Mouse (Mus musculus): ENCODE measurements around the gene Btbd17. TPM values are rescaled to one million over a fixed set of nuclear protein-coding genes. Genes with fewer than 3 reads are reported as not detected.

Gene Btbd17
- polyA plus RNA-seq, 1 experiment from 2014 or later: 9.5 TPM

- peak overlapping the region; percentile 75 for H3K27ac ChIP-seq (replicated peaks; ENCODE audit: low read depth, low read length)
- ATAC-seq (replicated peaks; ENCODE audit: insufficient number of reproducible peaks, low FRiP score, low TSS enrichment, low read depth) (peak; percentile 80), DNase-seq (ENCODE audit: low spot score) (peak; percentile 69)
- H3K4me3 ChIP-seq (ENCODE audit: low read depth, low read length): no peak overlapping the region
- H3K27me3 ChIP-seq (ENCODE audit: control insufficient read depth, insufficient read depth, low read length): no peaks in the 10 kb centered on the region
- WGBS: under 1% methylated on average over 11 of the region's 11 CpGs
- H3K9ac ChIP-seq (replicated peaks; ENCODE audit: low read length): peak overlapping the region; percentile 19; the same call in 1 of the 2 replicates
- H3K4me1 ChIP-seq (ENCODE audit: control insufficient read depth, insufficient read depth, low read length): peaks cover 12% of the 10 kb centered on the region
- H3K9me3 ChIP-seq (replicated peaks; ENCODE audit: control insufficient read depth, low read length): no peaks in the 10 kb centered on the region
- no peak overlapping the region for H3K4me2 ChIP-seq (ENCODE audit: low read depth, low read length)
- no peaks in the 10 kb centered on the region for H3K36me3 ChIP-seq (replicated peaks; ENCODE audit: control insufficient read depth, insufficient read depth, low read depth, low read length)
Measured at GRCm38 (mm10) chr11:114823199-114823725, 27.5 kb upstream of the Btbd17 start.

GRCm38 (mm10) chr11:114822727-114823126 is 27.0 kb upstream of the Btbd17 start:
- DNase-seq (ENCODE audit: low spot score) (peak; percentile 34), ATAC-seq (replicated peaks; ENCODE audit: insufficient number of reproducible peaks, low FRiP score, low TSS enrichment, low read depth) (peak; percentile 39; the same call in 1 of the 2 replicates)
- H3K4me2 ChIP-seq (ENCODE audit: low read depth, low read length): no peak overlapping the region; the same call in 1 of the 2 replicates
- H3K9ac ChIP-seq (replicated peaks; ENCODE audit: low read length): no peak overlapping the region
- H3K27me3 ChIP-seq (ENCODE audit: control insufficient read depth, insufficient read depth, low read length): no peaks in the 10 kb centered on the region
- no peaks in the 10 kb centered on the region for H3K9me3 ChIP-seq (replicated peaks; ENCODE audit: control insufficient read depth, low read length)
- 41% methylated on average over 12 of the region's 12 CpGs for WGBS
- peaks cover 12% of the 10 kb centered on the region for H3K4me1 ChIP-seq (ENCODE audit: control insufficient read depth, insufficient read depth, low read length)
- H3K36me3 ChIP-seq (replicated peaks; ENCODE audit: control insufficient read depth, insufficient read depth, low read depth, low read length): no peaks in the 10 kb centered on the region
- no peak overlapping the region for H3K4me3 ChIP-seq (ENCODE audit: low read depth, low read length)
- H3K27ac ChIP-seq (replicated peaks; ENCODE audit: low read depth, low read length): peak overlapping the region; percentile 75

GRCm38 (mm10) chr11:114821325-114821724 is 25.6 kb upstream of the Btbd17 start:
- ATAC-seq (replicated peaks; ENCODE audit: insufficient number of reproducible peaks, low FRiP score, low TSS enrichment, low read depth) (no peak), DNase-seq (ENCODE audit: low spot score) (no peak)
- no peak overlapping the region for H3K4me3 ChIP-seq (ENCODE audit: low read depth, low read length)
- peaks cover 12% of the 10 kb centered on the region for H3K4me1 ChIP-seq (ENCODE audit: control insufficient read depth, insufficient read depth, low read length)
- H3K36me3 ChIP-seq (replicated peaks; ENCODE audit: control insufficient read depth, insufficient read depth, low read depth, low read length): no peaks in the 10 kb centered on the region
- H3K27me3 ChIP-seq (ENCODE audit: control insufficient read depth, insufficient read depth, low read length): no peaks in the 10 kb centered on the region
- 45% methylated on average over 1 of the region's 1 CpGs for WGBS
- no peak overlapping the region for H3K4me2 ChIP-seq (ENCODE audit: low read depth, low read length)
- H3K27ac ChIP-seq (replicated peaks; ENCODE audit: low read depth, low read length): no peak overlapping the region
- H3K9me3 ChIP-seq (replicated peaks; ENCODE audit: control insufficient read depth, low read length): no peaks in the 10 kb centered on the region
- no peak overlapping the region for H3K9ac ChIP-seq (replicated peaks; ENCODE audit: low read length)

GRCm38 (mm10) chr11:114820444-114820843 is 24.7 kb upstream of the Btbd17 start:
- DNase-seq (ENCODE audit: low spot score) (peak; percentile 46), ATAC-seq (replicated peaks; ENCODE audit: insufficient number of reproducible peaks, low FRiP score, low TSS enrichment, low read depth) (no peak)
- H3K27me3 ChIP-seq (ENCODE audit: control insufficient read depth, insufficient read depth, low read length): no peaks in the 10 kb centered on the region
- H3K9ac ChIP-seq (replicated peaks; ENCODE audit: low read length): no peak overlapping the region
- peaks cover 12% of the 10 kb centered on the region for H3K4me1 ChIP-seq (ENCODE audit: control insufficient read depth, insufficient read depth, low read length)
- H3K27ac ChIP-seq (replicated peaks; ENCODE audit: low read depth, low read length): no peak overlapping the region
- no peak overlapping the region for H3K4me2 ChIP-seq (ENCODE audit: low read depth, low read length)
- H3K4me3 ChIP-seq (ENCODE audit: low read depth, low read length): no peak overlapping the region
- 29% methylated on average over 3 of the region's 3 CpGs for WGBS
- H3K36me3 ChIP-seq (replicated peaks; ENCODE audit: control insufficient read depth, insufficient read depth, low read depth, low read length): no peaks in the 10 kb centered on the region
- H3K9me3 ChIP-seq (replicated peaks; ENCODE audit: control insufficient read depth, low read length): no peaks in the 10 kb centered on the region

GRCm38 (mm10) chr11:114819110-114819509 is 23.4 kb upstream of the Btbd17 start:
- no peaks in the 10 kb centered on the region for H3K27me3 ChIP-seq (ENCODE audit: control insufficient read depth, insufficient read depth, low read length)
- H3K36me3 ChIP-seq (replicated peaks; ENCODE audit: control insufficient read depth, insufficient read depth, low read depth, low read length): no peaks in the 10 kb centered on the region
- H3K4me2 ChIP-seq (ENCODE audit: low read depth, low read length): no peak overlapping the region
- 0 out of 2 replicates have a peak overlapping the region, but pooled peaks have one; percentile 22 for H3K9ac ChIP-seq (replicated peaks; ENCODE audit: low read length)
- peaks cover 12% of the 10 kb centered on the region for H3K4me1 ChIP-seq (ENCODE audit: control insufficient read depth, insufficient read depth, low read length)
- no peak for DNase-seq (ENCODE audit: low spot score)
- H3K4me3 ChIP-seq (ENCODE audit: low read depth, low read length): no peak overlapping the region
- no peak for ATAC-seq (replicated peaks; ENCODE audit: insufficient number of reproducible peaks, low FRiP score, low TSS enrichment, low read depth)
- 8% methylated on average over 2 of the region's 2 CpGs for WGBS
- H3K9me3 ChIP-seq (replicated peaks; ENCODE audit: control insufficient read depth, low read length): no peaks in the 10 kb centered on the region
- H3K27ac ChIP-seq (replicated peaks; ENCODE audit: low read depth, low read length): no peak overlapping the region

GRCm38 (mm10) chr11:114818185-114818584 is 22.4 kb upstream of the Btbd17 start:
- Histone ChIP-seq H3K9me3 (replicated peaks; ENCODE audit: control insufficient read depth, low read length) (no peaks in the 10 kb centered on the region), H3K36me3 (replicated peaks; ENCODE audit: control insufficient read depth, insufficient read depth, low read depth, low read length) (no peaks in the 10 kb centered on the region), H3K4me1 (ENCODE audit: control insufficient read depth, insufficient read depth, low read length) (peaks cover 6% of the 10 kb centered on the region), H3K4me2 (ENCODE audit: low read depth, low read length) (no peak overlapping the region), H3K27ac (replicated peaks; ENCODE audit: low read depth, low read length) (no peak overlapping the region), H3K27me3 (ENCODE audit: control insufficient read depth, insufficient read depth, low read length) (no peaks in the 10 kb centered on the region), H3K9ac (replicated peaks; ENCODE audit: low read length) (no peak overlapping the region), H3K4me3 (ENCODE audit: low read depth, low read length) (no peak overlapping the region)
- DNase-seq (ENCODE audit: low spot score) (no peak), ATAC-seq (replicated peaks; ENCODE audit: insufficient number of reproducible peaks, low FRiP score, low TSS enrichment, low read depth) (no peak)
- 89% methylated on average over 7 of the region's 7 CpGs for WGBS

GRCm38 (mm10) chr11:114816934-114817333 is 21.2 kb upstream of the Btbd17 start:
- WGBS: 89% methylated on average over 4 of the region's 4 CpGs

GRCm38 (mm10) chr11:114814873-114815592 is 19.3 kb upstream of the Btbd17 start:
- ATAC-seq (replicated peaks; ENCODE audit: insufficient number of reproducible peaks, low FRiP score, low TSS enrichment, low read depth) (no peak), DNase-seq (ENCODE audit: low spot score) (no peak)
- 79% methylated on average over 11 of the region's 11 CpGs for WGBS
- no peak overlapping the region for H3K9ac ChIP-seq (replicated peaks; ENCODE audit: low read length)
- H3K4me3 ChIP-seq (ENCODE audit: low read depth, low read length): no peak overlapping the region
- H3K27me3 ChIP-seq (ENCODE audit: control insufficient read depth, insufficient read depth, low read length): no peaks in the 10 kb centered on the region
- H3K36me3 ChIP-seq (replicated peaks; ENCODE audit: control insufficient read depth, insufficient read depth, low read depth, low read length): no peaks in the 10 kb centered on the region
- no peak overlapping the region for H3K4me2 ChIP-seq (ENCODE audit: low read depth, low read length)
- no peaks in the 10 kb centered on the region for H3K9me3 ChIP-seq (replicated peaks; ENCODE audit: control insufficient read depth, low read length)
- no peaks in the 10 kb centered on the region for H3K4me1 ChIP-seq (ENCODE audit: control insufficient read depth, insufficient read depth, low read length)
- H3K27ac ChIP-seq (replicated peaks; ENCODE audit: low read depth, low read length): no peak overlapping the region

More at GRCm38 (mm10) chr11:114816934-114817333, 21.2 kb upstream of the Btbd17 start:
- H3K4me2 ChIP-seq (ENCODE audit: low read depth, low read length): no peak overlapping the region
- DNase-seq (ENCODE audit: low spot score) (no peak), ATAC-seq (replicated peaks; ENCODE audit: insufficient number of reproducible peaks, low FRiP score, low TSS enrichment, low read depth) (no peak)
- H3K27ac ChIP-seq (replicated peaks; ENCODE audit: low read depth, low read length): no peak overlapping the region
- no peaks in the 10 kb centered on the region for H3K36me3 ChIP-seq (replicated peaks; ENCODE audit: control insufficient read depth, insufficient read depth, low read depth, low read length)
- no peak overlapping the region for H3K4me3 ChIP-seq (ENCODE audit: low read depth, low read length)
- no peaks in the 10 kb centered on the region for H3K9me3 ChIP-seq (replicated peaks; ENCODE audit: control insufficient read depth, low read length)
- no peak overlapping the region for H3K9ac ChIP-seq (replicated peaks; ENCODE audit: low read length)
- no peaks in the 10 kb centered on the region for H3K4me1 ChIP-seq (ENCODE audit: control insufficient read depth, insufficient read depth, low read length)
- no peaks in the 10 kb centered on the region for H3K27me3 ChIP-seq (ENCODE audit: control insufficient read depth, insufficient read depth, low read length)

All from embryonic facial prominence, embryonic 11.5 days (tissue).